Mouse (Mus musculus): ENCODE results near the gene Usp15.
A peak's percentile ranks its signal among the peaks of the same experiment; 100 is the strongest.

GRCm38 (mm10) chr10:123091737-123092136 lies 105.1 kb downstream of the Usp15 start:
- peak; percentile 74 for TF ChIP-seq CTCF (IDR thresholded peaks at IDR 0.05)
- 0 out of 2 replicates have a peak, but pooled peaks have one; percentile 15 for TF ChIP-seq EP300 (IDR thresholded peaks at IDR 0.05; ENCODE audit: insufficient read depth, low read depth, low read length)
- TF ChIP-seq POLR2A (IDR thresholded peaks at IDR 0.05; ENCODE audit: insufficient read depth, low read depth, low read length), result no peak
